Mouse (Mus musculus) C2C12 (cell line): ENCODE measurements around the gene Rccd1. TPM values are rescaled to one million over a fixed set of nuclear protein-coding genes. Genes with fewer than 3 reads are reported as not detected.

Experiments
- H3K27me3 ChIP-seq: one replicate; pipeline ENCODE4 v1.6.1; 2011; ENCODE audit not compliant: control insufficient read depth, insufficient read depth, insufficient read length
- H3K36me3 ChIP-seq: one replicate; pipeline ENCODE4 v1.6.1; 2011; ENCODE audit not compliant: control insufficient read depth, insufficient read depth
- H3K4me3 ChIP-seq: one replicate; pipeline ENCODE4 v1.5.1; 2011; ENCODE audit warnings: mild to moderate bottlenecking, control low read depth; ENCODE audit not compliant: poor library complexity, insufficient read depth, severe bottlenecking
- H3K79me2 ChIP-seq: one replicate; pipeline ENCODE4 v1.6.1; 2011; ENCODE audit not compliant: control insufficient read depth, insufficient read depth
- H3K79me3 ChIP-seq: one replicate; pipeline ENCODE4 v1.6.1; 2011; ENCODE audit warnings: low read depth, control low read depth
- H3ac ChIP-seq: one replicate; pipeline ENCODE3; 2011; ENCODE audit warnings: low read depth; ENCODE audit not compliant: control insufficient read depth, insufficient read length
- CEBPB ChIP-seq: IDR thresholded peaks from one replicate; pipeline ENCODE4 v1.6.1; 2011; ENCODE audit warnings: low read depth, mild to moderate bottlenecking, control low read depth, moderate library complexity
- CTCF ChIP-seq: IDR thresholded peaks from one replicate; pipeline ENCODE4 v1.5.1; 2011; ENCODE audit not compliant: control insufficient read depth, insufficient read depth, insufficient read length
- FOSL1 ChIP-seq: IDR thresholded peaks from one replicate; pipeline ENCODE4 v1.8.0; 2011; ENCODE audit warnings: mild to moderate bottlenecking, low read length; ENCODE audit not compliant: poor library complexity, insufficient read depth, severe bottlenecking
- MAX ChIP-seq: IDR thresholded peaks from one replicate; pipeline ENCODE4 v1.6.1; 2011; ENCODE audit warnings: mild to moderate bottlenecking, control low read depth
- MYOD1 ChIP-seq: IDR thresholded peaks from one replicate; pipeline ENCODE4 v1.6.1; 2011; ENCODE audit warnings: low read depth; ENCODE audit not compliant: control insufficient read depth, insufficient read length
- MYOG ChIP-seq: IDR thresholded peaks from one replicate; pipeline ENCODE4 v1.6.1; 2011; ENCODE audit not compliant: control insufficient read depth, insufficient read length; ENCODE audit errors: extremely low read depth
- USF1 ChIP-seq: IDR thresholded peaks from one replicate; pipeline ENCODE4 v1.6.1; 2011; ENCODE audit warnings: low read depth, mild to moderate bottlenecking, control low read depth, moderate library complexity
- polyA plus RNA-seq: library from polyadenylated mRNA; unstranded; fragments of >200 nt; fragmentation: generic; extraction: Trizol; gene quantifications from one replicate; pipeline ENCODE4 v1.2.1, GENCODE M21; 2012; ENCODE audit warnings: missing spikeins

The Rccd1 gene
- polyA plus RNA-seq, 1 experiment = 7.0 TPM

GRCm38 (mm10) chr7:80367232-80367631 lies 43.0 kb upstream of the Rccd1 start:
- Histone ChIP-seq H3K79me2 (no peaks in the 10 kb centered on the region), H3ac (no peak overlapping the region), H3K79me3 (no peaks in the 10 kb centered on the region), H3K4me3 (no peak overlapping the region), H3K36me3 (peaks cover 8% of the 10 kb centered on the region), H3K27me3 (no peaks in the 10 kb centered on the region)
- no peak for TF ChIP-seq MAX
- TF ChIP-seq FOSL1 = no peak
- TF ChIP-seq MYOD1 = no peak
- no peak for TF ChIP-seq CTCF
- no peak for TF ChIP-seq CEBPB
- no peak for TF ChIP-seq MYOG
- TF ChIP-seq USF1 = no peak

- Histone ChIP-seq H3K79me3 (no peaks in the 10 kb centered on the region), H3K36me3 (peaks cover 12% of the 10 kb centered on the region)
These were observed 41.5 kb upstream of the Rccd1 start for GRCm38 (mm10) chr7:80365759-80366158.

GRCm38 (mm10) chr7:80360435-80360834 lies 36.2 kb upstream of the Rccd1 start:
- TF ChIP-seq MAX (peak; percentile 42), FOSL1 (no peak)
- Histone ChIP-seq H3K36me3 (peaks cover 10% of the 10 kb centered on the region), H3K27me3 (no peaks in the 10 kb centered on the region), H3ac (no peak overlapping the region), H3K79me3 (no peaks in the 10 kb centered on the region), H3K79me2 (no peaks in the 10 kb centered on the region), H3K4me3 (no peak overlapping the region)

More at GRCm38 (mm10) chr7:80365759-80366158, 41.5 kb upstream of the Rccd1 start:
- Histone ChIP-seq H3K4me3 (no peak overlapping the region), H3ac (no peak overlapping the region), H3K79me2 (no peaks in the 10 kb centered on the region), H3K27me3 (no peaks in the 10 kb centered on the region)
- TF ChIP-seq USF1 (no peak), CEBPB (no peak), MYOG (no peak), MAX (no peak)

GRCm38 (mm10) chr7:80358039-80358438 lies 33.8 kb upstream of the Rccd1 start:
- Histone ChIP-seq H3K36me3 (peaks cover 10% of the 10 kb centered on the region), H3K27me3 (no peaks in the 10 kb centered on the region), H3K79me3 (no peaks in the 10 kb centered on the region), H3K4me3 (no peak overlapping the region), H3ac (no peak overlapping the region), H3K79me2 (no peaks in the 10 kb centered on the region)
- TF ChIP-seq MYOG = no peak
- TF ChIP-seq CTCF = no peak
- no peak for TF ChIP-seq USF1
- TF ChIP-seq MAX = no peak
- no peak for TF ChIP-seq FOSL1
- TF ChIP-seq MYOD1 = no peak
- no peak for TF ChIP-seq CEBPB

GRCm38 (mm10) chr7:80357156-80357555 lies 32.9 kb upstream of the Rccd1 start:
- Histone ChIP-seq H3K79me3 (no peaks in the 10 kb centered on the region), H3K79me2 (no peaks in the 10 kb centered on the region), H3K36me3 (peaks cover 10% of the 10 kb centered on the region)

GRCm38 (mm10) chr7:80356351-80356750 lies 32.1 kb upstream of the Rccd1 start:
- TF ChIP-seq MYOG = no peak
- TF ChIP-seq MYOD1 = no peak
- TF ChIP-seq FOSL1 = no peak
- no peak for TF ChIP-seq CEBPB
- TF ChIP-seq CTCF = no peak
- no peak for TF ChIP-seq MAX
- TF ChIP-seq USF1 = no peak
- H3K36me3 ChIP-seq = peaks cover 9% of the 10 kb centered on the region
- H3K4me3 ChIP-seq = no peak overlapping the region

More at GRCm38 (mm10) chr7:80357156-80357555, 32.9 kb upstream of the Rccd1 start:
- Histone ChIP-seq H3ac (no peak overlapping the region), H3K4me3 (no peak overlapping the region), H3K27me3 (no peaks in the 10 kb centered on the region)
- TF ChIP-seq MYOG (no peak), MYOD1 (no peak), CEBPB (no peak), FOSL1 (no peak)

More at GRCm38 (mm10) chr7:80356351-80356750, 32.1 kb upstream of the Rccd1 start:
- H3ac ChIP-seq = no peak overlapping the region
- H3K27me3 ChIP-seq = no peaks in the 10 kb centered on the region
- H3K79me3 ChIP-seq = no peaks in the 10 kb centered on the region
- H3K79me2 ChIP-seq = no peaks in the 10 kb centered on the region
